Mouse (Mus musculus) liver, embryonic 13.5 days (tissue): ENCODE results near the gene Arhgap31. TPM values are rescaled to one million over a fixed set of nuclear protein-coding genes. Genes with fewer than 3 reads are reported as not detected.

ENCODE experiments used
- ATAC-seq: fragments of 200-750 bp; cut with Nextera tagmentation; 2 replicates; pipeline ENCODE4 v1.8.0; 2017; ENCODE audit warnings: low read depth, mild to moderate bottlenecking, moderate number of reproducible peaks, moderate library complexity
- DNase-seq: peaks from one replicate; pipeline ENCODE4 v3.0.0; 2022
- H3K27ac ChIP-seq: fragments of 300-500 bp; sonication (generic); 2 replicates; pipeline ENCODE4 v1.5.1; 2015; ENCODE audit warnings: moderate library complexity, mild to moderate bottlenecking, inconsistent platforms
- H3K27me3 ChIP-seq: fragments of 300-500 bp; sonication (generic); 2 replicates; pipeline ENCODE4 v1.6.1; 2015; ENCODE audit warnings: mild to moderate bottlenecking, inconsistent platforms
- H3K36me3 ChIP-seq: fragments of 300-500 bp; sonication (generic); 2 replicates; pipeline ENCODE4 v1.6.1; 2015; ENCODE audit warnings: mild to moderate bottlenecking, inconsistent platforms
- H3K4me1 ChIP-seq: fragments of 300-500 bp; sonication (generic); replicated peaks from 2 replicates; pipeline ENCODE4 v1.6.1; 2015; ENCODE audit warnings: inconsistent platforms
- H3K4me2 ChIP-seq: fragments of 300-500 bp; sonication (generic); 2 replicates; pipeline ENCODE4 v1.6.1; 2015; ENCODE audit warnings: inconsistent platforms, mild to moderate bottlenecking, moderate library complexity
- H3K4me3 ChIP-seq: fragments of 300-500 bp; sonication (generic); replicated peaks from 2 replicates; pipeline ENCODE4 v1.5.1; 2015; ENCODE audit warnings: mild to moderate bottlenecking, inconsistent platforms
- H3K9ac ChIP-seq: fragments of 300-500 bp; sonication (generic); 2 replicates; pipeline ENCODE4 v1.6.1; 2015; ENCODE audit warnings: mild to moderate bottlenecking, inconsistent platforms
- H3K9me3 ChIP-seq: fragments of 300-500 bp; sonication (generic); replicated peaks from 2 replicates; pipeline ENCODE4 v1.6.1; 2016; ENCODE audit warnings: inconsistent platforms
- WGBS: fragments of 180-500 bp; shearing (Covaris S2); methylation state at CpG from one replicate; pipeline ENCODE4 v1.1.7; 2015; ENCODE audit not compliant: insufficient replicate concordance; 5-methylcytosine and 5-hydroxymethylcytosine counted together
- polyA plus RNA-seq: library from polyadenylated mRNA; unstranded; fragments of >200 nt; fragmentation: Nextera tagmentation; extraction: Ambion mirVana; gene quantifications from 2 replicates; pipeline ENCODE4 v1.2.1, GENCODE M21; 2015

Gene Arhgap31
- polyA plus RNA-seq, 1 experiment from 2014 or later: 1.2 TPM

- Histone ChIP-seq H3K9me3 (no peaks in the 10 kb centered on the region), H3K27me3 (no peaks in the 10 kb centered on the region), H3K27ac (no peak overlapping the region), H3K9ac (no peak overlapping the region), H3K4me2 (no peak overlapping the region), H3K4me3 (no peak overlapping the region), H3K4me1 (no peaks in the 10 kb centered on the region), H3K36me3 (no peaks in the 10 kb centered on the region)
- no peak for DNase-seq
- no peak for ATAC-seq
- 76% methylated on average over 8 of the region's 8 CpGs for WGBS
Observed at GRCm38 (mm10) chr16:38668871-38669675, 44.0 kb downstream of the Arhgap31 start.

DNA sequence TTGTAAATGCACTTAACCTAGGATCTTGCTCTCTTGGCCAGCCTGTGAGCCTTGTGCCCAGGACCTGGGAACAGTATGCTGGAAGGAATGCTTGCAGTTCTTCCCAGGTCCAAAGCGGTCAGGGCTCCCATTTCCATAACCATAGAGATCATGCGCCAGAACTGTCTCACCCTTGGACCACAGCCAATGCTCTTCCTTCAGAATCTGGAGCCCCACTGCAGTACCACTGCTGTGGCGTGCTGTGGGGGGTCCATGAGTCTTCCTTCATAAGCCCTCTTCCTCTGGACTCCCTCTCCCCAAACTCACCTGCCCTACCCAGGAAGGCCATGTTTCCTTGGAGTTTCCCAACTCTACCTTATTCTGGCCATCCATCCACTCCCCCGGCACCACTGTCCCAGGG is 46.6 kb downstream of the Arhgap31 start:
- 72% methylated on average over 4 of the region's 4 CpGs for WGBS
- ATAC-seq (no peak), DNase-seq (no peak)

GRCm38 (mm10) chr16:38666016-38666415 is 47.1 kb downstream of the Arhgap31 start:
- Histone ChIP-seq H3K27me3 (no peaks in the 10 kb centered on the region), H3K9me3 (no peaks in the 10 kb centered on the region), H3K4me1 (no peaks in the 10 kb centered on the region), H3K36me3 (no peaks in the 10 kb centered on the region), H3K4me2 (no peak overlapping the region), H3K27ac (no peak overlapping the region), H3K4me3 (no peak overlapping the region), H3K9ac (no peak overlapping the region)
- ATAC-seq (no peak), DNase-seq (no peak)
- 68% methylated on average over 2 of the region's 2 CpGs for WGBS

More for the DNA sequence above, 46.6 kb downstream of the Arhgap31 start:
- Histone ChIP-seq H3K27me3 (no peaks in the 10 kb centered on the region), H3K9me3 (no peaks in the 10 kb centered on the region), H3K4me1 (no peaks in the 10 kb centered on the region), H3K4me2 (no peak overlapping the region), H3K27ac (no peak overlapping the region), H3K36me3 (no peaks in the 10 kb centered on the region), H3K4me3 (no peak overlapping the region), H3K9ac (no peak overlapping the region)

GRCm38 (mm10) chr16:38662575-38662974 is 50.5 kb downstream of the Arhgap31 start:
- Histone ChIP-seq H3K4me2 (no peak overlapping the region), H3K27ac (no peak overlapping the region), H3K36me3 (no peaks in the 10 kb centered on the region), H3K9me3 (no peaks in the 10 kb centered on the region), H3K4me1 (no peaks in the 10 kb centered on the region), H3K4me3 (no peak overlapping the region), H3K9ac (no peak overlapping the region), H3K27me3 (no peaks in the 10 kb centered on the region)
- no peak for DNase-seq
- WGBS: 74% methylated on average over 10 of the region's 10 CpGs
- ATAC-seq: no peak

DNA sequence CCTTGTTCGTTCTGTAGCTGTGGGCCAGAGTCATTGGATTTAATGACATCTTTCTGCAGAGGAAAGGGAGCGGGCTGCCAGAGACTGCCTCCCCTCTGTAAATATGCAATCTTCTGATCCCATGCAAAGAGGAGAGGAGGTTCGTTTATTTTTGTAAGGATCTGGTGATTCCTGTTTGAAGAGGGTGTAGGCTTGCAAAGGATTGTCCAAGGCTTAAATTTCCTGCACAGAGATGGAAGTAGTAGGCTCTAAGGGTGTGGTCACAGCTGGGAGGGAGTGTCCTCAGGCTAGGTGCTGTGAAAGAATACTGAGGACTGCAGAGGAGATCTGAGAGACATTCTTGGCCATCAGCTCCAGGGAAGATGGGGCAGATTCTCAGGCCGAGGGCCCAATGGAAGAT is 58.8 kb downstream of the Arhgap31 start:
- ATAC-seq: no peak

GRCm38 (mm10) chr16:38653390-38653871 is 59.6 kb downstream of the Arhgap31 start:
- Histone ChIP-seq H3K4me2 (no peak overlapping the region), H3K27ac (no peak overlapping the region), H3K36me3 (no peaks in the 10 kb centered on the region), H3K4me3 (no peak overlapping the region), H3K27me3 (peaks cover 55% of the 10 kb centered on the region), H3K9ac (no peak overlapping the region), H3K9me3 (no peaks in the 10 kb centered on the region), H3K4me1 (peaks cover 12% of the 10 kb centered on the region)
- DNase-seq (peak; percentile 26), ATAC-seq (peak; percentile 63)
- 3% methylated on average over 10 of the region's 10 CpGs for WGBS

More for the DNA sequence above, 58.8 kb downstream of the Arhgap31 start:
- no peak for DNase-seq
- no peak overlapping the region for H3K27ac ChIP-seq
- H3K9ac ChIP-seq: no peak overlapping the region
- H3K9me3 ChIP-seq: no peaks in the 10 kb centered on the region
- H3K4me1 ChIP-seq: peaks cover 12% of the 10 kb centered on the region
- no peak overlapping the region for H3K4me2 ChIP-seq
- no peak overlapping the region for H3K4me3 ChIP-seq
- peaks cover 55% of the 10 kb centered on the region for H3K27me3 ChIP-seq
- WGBS: 37% methylated on average over 4 of the region's 4 CpGs
- H3K36me3 ChIP-seq: no peaks in the 10 kb centered on the region

- no peaks in the 10 kb centered on the region for H3K36me3 ChIP-seq
- H3K27ac ChIP-seq: no peak overlapping the region
- no peak overlapping the region for H3K9ac ChIP-seq
- ATAC-seq (no peak), DNase-seq (no peak)
- H3K27me3 ChIP-seq: peaks cover 58% of the 10 kb centered on the region
- H3K4me1 ChIP-seq: peaks cover 12% of the 10 kb centered on the region
- H3K4me3 ChIP-seq: no peak overlapping the region
- WGBS: 52% methylated on average over 5 of the region's 5 CpGs
- H3K9me3 ChIP-seq: no peaks in the 10 kb centered on the region
- H3K4me2 ChIP-seq: no peak overlapping the region
Observed at GRCm38 (mm10) chr16:38652653-38653052, 60.4 kb downstream of the Arhgap31 start.

- Histone ChIP-seq H3K4me3 (no peak overlapping the region), H3K4me1 (peaks cover 12% of the 10 kb centered on the region), H3K9me3 (no peaks in the 10 kb centered on the region), H3K9ac (no peak overlapping the region), H3K36me3 (no peaks in the 10 kb centered on the region), H3K27me3 (peaks cover 58% of the 10 kb centered on the region), H3K4me2 (no peak overlapping the region), H3K27ac (no peak overlapping the region)
- ATAC-seq (no peak), DNase-seq (no peak)
- 16% methylated on average over 10 of the region's 10 CpGs for WGBS
Observed at GRCm38 (mm10) chr16:38651721-38652231, 61.3 kb downstream of the Arhgap31 start.

GRCm38 (mm10) chr16:38651306-38651705 is 61.8 kb downstream of the Arhgap31 start:
- no peak for ATAC-seq
- Histone ChIP-seq H3K4me2 (no peak overlapping the region), H3K27ac (no peak overlapping the region), H3K4me1 (peaks cover 12% of the 10 kb centered on the region), H3K4me3 (no peak overlapping the region), H3K36me3 (no peaks in the 10 kb centered on the region), H3K9ac (no peak overlapping the region), H3K27me3 (peaks cover 58% of the 10 kb centered on the region), H3K9me3 (no peaks in the 10 kb centered on the region)
- WGBS: 59% methylated on average over 12 of the region's 12 CpGs
- no peak for DNase-seq

- peaks cover 47% of the 10 kb centered on the region for H3K27me3 ChIP-seq
- no peak overlapping the region for H3K27ac ChIP-seq
- H3K4me3 ChIP-seq: no peak overlapping the region
- H3K9me3 ChIP-seq: no peaks in the 10 kb centered on the region
- H3K4me1 ChIP-seq: peaks cover 12% of the 10 kb centered on the region
- no peak overlapping the region for H3K9ac ChIP-seq
- no peak for DNase-seq
- WGBS: 59% methylated on average over 11 of the region's 11 CpGs
- no peak overlapping the region for H3K4me2 ChIP-seq
- no peak for ATAC-seq
- H3K36me3 ChIP-seq: no peaks in the 10 kb centered on the region
Observed at GRCm38 (mm10) chr16:38649431-38649827, 63.6 kb downstream of the Arhgap31 start.

- Histone ChIP-seq H3K4me1 (peaks cover 9% of the 10 kb centered on the region), H3K36me3 (no peaks in the 10 kb centered on the region), H3K27me3 (peaks cover 44% of the 10 kb centered on the region), H3K4me2 (no peak overlapping the region), H3K4me3 (no peak overlapping the region), H3K9ac (no peak overlapping the region), H3K9me3 (no peaks in the 10 kb centered on the region), H3K27ac (no peak overlapping the region)
- WGBS: 55% methylated on average over 9 of the region's 9 CpGs
- no peak for DNase-seq
- no peak for ATAC-seq
Observed at GRCm38 (mm10) chr16:38648783-38649430, 64.2 kb downstream of the Arhgap31 start.
